Mouse (Mus musculus): ENCODE measurements at regions not wholly inside any gene's neighbourhood (a gene's known extent, or its start where the extent isn't known, plus 50 kb on each side); places are given as distances from the start of the nearest gene placed in this dataset.

DNA sequence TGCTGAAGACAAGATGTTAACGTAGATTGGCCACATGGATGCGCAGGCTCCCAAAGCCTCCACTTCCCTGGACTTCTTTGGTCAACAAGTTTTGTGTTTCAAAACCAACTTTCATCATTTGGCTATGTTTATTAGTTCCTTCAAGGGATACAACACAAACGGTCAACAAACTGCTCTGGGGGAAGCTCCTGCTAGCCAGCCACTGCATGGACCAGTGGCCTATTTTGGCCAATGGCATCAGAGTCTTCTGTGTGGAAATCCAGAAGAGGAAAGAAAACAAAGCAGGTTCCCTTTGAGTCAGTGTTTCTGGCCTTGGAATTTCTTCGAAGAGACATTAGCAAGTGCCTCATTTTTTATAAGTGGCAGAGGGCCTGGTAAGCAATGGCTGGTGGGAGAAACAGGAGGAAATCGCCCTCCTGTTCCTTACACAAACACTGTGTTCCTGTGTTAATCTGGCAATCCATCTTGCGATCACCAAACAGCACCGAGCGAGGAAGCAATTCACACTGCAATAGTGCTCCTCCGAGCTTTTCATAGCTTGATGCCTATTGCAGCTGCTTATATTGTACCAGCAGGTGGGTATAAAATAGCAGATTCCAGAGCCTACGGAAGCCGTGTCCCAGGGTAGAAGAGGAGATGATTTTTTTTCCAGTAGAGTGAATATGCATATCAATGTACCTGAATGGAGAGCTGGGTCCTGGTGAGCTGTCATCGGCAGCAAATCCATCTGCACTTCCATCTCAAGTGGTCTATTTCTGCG lies 651.0 kb downstream of the Diaph3 start:
- WGBS = 50% methylated on average over 13 of the region's 13 CpGs

DNA sequence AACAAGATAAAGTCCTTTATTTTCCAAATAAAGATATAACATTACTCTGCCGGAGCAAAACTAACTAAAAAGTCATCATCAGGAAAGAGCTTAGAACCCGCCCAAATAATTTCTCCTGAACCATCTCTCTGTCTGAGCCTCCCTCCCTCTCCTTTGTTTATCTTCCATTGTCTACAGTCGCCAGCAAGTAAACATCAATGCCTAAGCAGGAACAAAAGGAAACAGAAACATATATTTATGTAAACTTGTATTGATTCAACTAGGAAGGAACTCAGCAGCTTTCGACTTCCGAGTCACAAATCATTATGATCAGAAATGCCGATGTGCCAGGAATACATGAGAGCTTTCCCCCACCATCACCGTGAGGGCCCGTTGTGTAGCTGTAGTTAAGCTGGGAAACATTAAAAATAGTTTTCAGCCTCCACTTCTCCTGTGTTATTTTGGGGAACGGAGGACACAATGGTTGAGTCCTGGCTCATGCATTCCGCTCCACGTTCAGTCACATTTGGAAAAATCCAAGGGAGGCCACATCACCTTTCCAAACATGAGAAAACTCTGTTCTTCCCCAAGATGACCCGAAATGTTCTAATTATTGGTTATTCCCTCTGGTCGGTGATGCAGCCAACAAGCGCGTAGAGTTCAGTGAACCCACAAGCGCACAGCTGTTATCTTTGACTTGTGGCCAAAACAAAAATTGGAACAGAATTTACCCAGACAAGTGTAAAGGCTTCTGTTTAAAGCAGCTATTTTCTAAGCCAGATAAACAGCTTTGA lies 651.8 kb downstream of the Diaph3 start:
- Histone ChIP-seq H3K9ac (ENCODE audit: low read depth, low read length) (no peak overlapping the region), H3K27ac (ENCODE audit: low read length) (no peak overlapping the region), H3K9me3 (ENCODE audit: control insufficient read depth, low read length) (no peaks in the 10 kb centered on the region), H3K27me3 (replicated peaks; ENCODE audit: control insufficient read depth, insufficient read depth, low read length) (no peaks in the 10 kb centered on the region), H3K4me1 (ENCODE audit: control insufficient read depth, insufficient read depth, low read length) (no peaks in the 10 kb centered on the region), H3K4me3 (ENCODE audit: low read length) (no peak overlapping the region), H3K4me2 (ENCODE audit: low read depth, low read length) (no peak overlapping the region), H3K36me3 (ENCODE audit: control insufficient read depth, insufficient read depth, low read length) (no peaks in the 10 kb centered on the region)
- ATAC-seq = no peak
- 68% methylated on average over 16 of the region's 16 CpGs for WGBS

More for the DNA sequence above, 651.0 kb downstream of the Diaph3 start:
- H3K4me1 ChIP-seq (ENCODE audit: control insufficient read depth, insufficient read depth, low read length) = no peaks in the 10 kb centered on the region
- no peaks in the 10 kb centered on the region for H3K36me3 ChIP-seq (ENCODE audit: control insufficient read depth, insufficient read depth, low read length)
- H3K27ac ChIP-seq (ENCODE audit: low read length) = no peak overlapping the region
- ATAC-seq = no peak
- H3K4me2 ChIP-seq (ENCODE audit: low read depth, low read length) = no peak overlapping the region
- H3K4me3 ChIP-seq (ENCODE audit: low read length) = no peak overlapping the region
- no peak overlapping the region for H3K9ac ChIP-seq (ENCODE audit: low read depth, low read length)
- H3K27me3 ChIP-seq (replicated peaks; ENCODE audit: control insufficient read depth, insufficient read depth, low read length) = no peaks in the 10 kb centered on the region
- H3K9me3 ChIP-seq (ENCODE audit: control insufficient read depth, low read length) = no peaks in the 10 kb centered on the region

DNA sequence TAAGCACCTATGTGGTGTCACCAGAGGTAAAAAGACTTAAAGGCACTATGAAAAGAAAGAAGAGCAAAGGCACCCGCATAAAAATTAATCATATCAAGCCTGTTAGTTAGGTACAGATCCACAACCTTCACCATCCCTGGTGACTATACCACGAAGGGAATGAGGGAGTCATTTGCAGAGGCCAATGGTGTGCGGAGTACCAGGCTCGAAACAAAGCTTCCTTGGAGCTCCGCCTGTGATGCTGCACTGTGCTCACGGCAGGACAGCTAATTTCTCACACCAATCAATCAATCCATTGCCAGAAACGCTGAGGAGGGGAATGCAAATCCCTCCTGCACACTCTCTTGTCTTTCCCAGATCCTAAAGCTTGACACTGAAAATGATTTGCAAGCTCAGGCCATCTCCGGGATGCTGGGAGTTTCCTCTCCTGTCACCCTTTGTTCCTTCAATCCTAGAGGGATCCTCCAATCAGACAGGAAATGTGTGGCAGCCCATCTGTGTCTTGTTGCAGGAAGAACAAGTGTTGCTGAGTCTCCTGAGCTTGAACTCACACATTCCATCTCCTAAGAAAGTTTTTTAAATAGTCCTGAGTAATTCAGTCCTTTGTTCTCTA lies 653.6 kb downstream of the Diaph3 start:
- no peaks in the 10 kb centered on the region for H3K27me3 ChIP-seq (replicated peaks; ENCODE audit: control insufficient read depth, insufficient read depth, low read length)

DNA sequence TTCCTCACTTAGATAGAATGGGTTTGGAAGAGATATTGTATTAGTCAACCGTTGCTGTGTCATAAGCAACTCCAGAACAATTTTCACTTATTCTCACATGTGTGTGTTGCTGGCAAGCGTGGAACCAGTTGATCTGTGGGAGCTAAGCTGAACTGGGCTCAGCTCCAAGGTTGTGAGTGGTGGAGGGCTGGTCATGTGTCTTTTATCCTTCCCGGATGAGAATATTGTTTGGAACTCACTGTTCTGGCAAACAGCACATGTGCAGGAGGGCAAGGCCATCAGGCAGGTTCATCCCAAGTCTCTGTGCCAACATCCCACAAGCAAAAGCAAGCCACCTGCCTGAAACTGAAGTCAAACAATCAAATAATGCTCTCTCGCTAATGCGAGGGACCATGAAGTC lies 656.8 kb downstream of the Diaph3 start:
- no peak overlapping the region for H3K9ac ChIP-seq (ENCODE audit: low read depth, low read length)
- no peaks in the 10 kb centered on the region for H3K36me3 ChIP-seq (ENCODE audit: control insufficient read depth, insufficient read depth, low read length)
- no peaks in the 10 kb centered on the region for H3K9me3 ChIP-seq (ENCODE audit: control insufficient read depth, low read length)
- no peak for ATAC-seq
- no peak overlapping the region for H3K4me2 ChIP-seq (ENCODE audit: low read depth, low read length)
- H3K27ac ChIP-seq (ENCODE audit: low read length) = no peak overlapping the region
- no peaks in the 10 kb centered on the region for H3K27me3 ChIP-seq (replicated peaks; ENCODE audit: control insufficient read depth, insufficient read depth, low read length)
- no peak overlapping the region for H3K4me3 ChIP-seq (ENCODE audit: low read length)
- WGBS = 72% methylated on average over 5 of the region's 5 CpGs
- H3K4me1 ChIP-seq (ENCODE audit: control insufficient read depth, insufficient read depth, low read length) = no peaks in the 10 kb centered on the region

More for the DNA sequence above, 653.6 kb downstream of the Diaph3 start:
- Histone ChIP-seq H3K4me3 (ENCODE audit: low read length) (no peak overlapping the region), H3K9ac (ENCODE audit: low read depth, low read length) (no peak overlapping the region), H3K4me2 (ENCODE audit: low read depth, low read length) (no peak overlapping the region), H3K4me1 (ENCODE audit: control insufficient read depth, insufficient read depth, low read length) (no peaks in the 10 kb centered on the region), H3K27ac (ENCODE audit: low read length) (no peak overlapping the region), H3K9me3 (ENCODE audit: control insufficient read depth, low read length) (no peaks in the 10 kb centered on the region), H3K36me3 (ENCODE audit: control insufficient read depth, insufficient read depth, low read length) (no peaks in the 10 kb centered on the region)
- WGBS = 52% methylated on average over 8 of the region's 8 CpGs
- no peak for ATAC-seq

DNA sequence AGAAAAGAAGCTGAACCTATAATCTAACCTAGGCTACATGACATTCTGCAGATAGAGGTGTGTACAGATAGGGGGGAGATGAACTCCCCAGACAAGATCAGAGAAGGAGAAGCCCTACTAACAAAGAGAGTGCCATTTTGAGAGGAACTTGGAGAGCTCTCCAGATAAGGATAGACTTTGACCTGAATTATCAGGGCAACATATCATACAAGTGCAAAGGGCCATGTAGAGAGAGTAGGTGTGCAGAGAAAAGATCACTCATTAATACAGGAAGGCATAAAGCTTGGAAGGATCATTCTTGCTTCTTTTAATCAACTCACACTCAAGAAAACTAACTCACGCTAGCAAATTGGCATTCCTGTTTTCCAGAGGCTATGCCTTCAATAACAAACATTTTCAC lies 667.4 kb downstream of the Diaph3 start:
- H3K36me3 ChIP-seq (ENCODE audit: control insufficient read depth, insufficient read depth, low read length) = no peaks in the 10 kb centered on the region
- no peak overlapping the region for H3K9ac ChIP-seq (ENCODE audit: low read depth, low read length)
- 88% methylated on average over 1 of the region's 1 CpGs for WGBS
- no peaks in the 10 kb centered on the region for H3K27me3 ChIP-seq (replicated peaks; ENCODE audit: control insufficient read depth, insufficient read depth, low read length)
- no peak overlapping the region for H3K27ac ChIP-seq (ENCODE audit: low read length)
- no peak overlapping the region for H3K4me2 ChIP-seq (ENCODE audit: low read depth, low read length)
- H3K4me1 ChIP-seq (ENCODE audit: control insufficient read depth, insufficient read depth, low read length) = no peaks in the 10 kb centered on the region
- H3K4me3 ChIP-seq (ENCODE audit: low read length) = no peak overlapping the region
- ATAC-seq = peak; percentile 73
- no peaks in the 10 kb centered on the region for H3K9me3 ChIP-seq (ENCODE audit: control insufficient read depth, low read length)

DNA sequence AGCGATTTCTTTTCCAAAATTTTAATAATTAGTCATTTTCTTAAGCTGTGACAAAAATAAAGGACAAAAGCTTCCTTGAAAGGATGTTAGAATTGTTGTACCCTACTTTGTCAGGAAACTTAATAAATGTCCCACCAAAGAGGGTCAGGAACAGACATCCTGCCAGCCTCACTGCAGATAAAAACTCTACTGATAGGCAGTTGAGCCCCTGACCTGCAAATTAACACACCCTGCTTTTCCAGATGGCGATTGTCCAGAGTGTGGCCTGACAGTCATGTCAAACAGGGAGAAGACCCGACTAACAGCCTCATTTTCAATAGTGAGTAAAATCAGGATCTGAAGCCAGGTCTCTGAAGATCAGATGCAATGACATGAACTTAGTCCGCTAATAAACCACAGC lies 670.6 kb downstream of the Diaph3 start:
- 45% methylated on average over 4 of the region's 4 CpGs for WGBS
- Histone ChIP-seq H3K4me3 (ENCODE audit: low read length) (no peak overlapping the region), H3K9ac (ENCODE audit: low read depth, low read length) (no peak overlapping the region), H3K4me1 (ENCODE audit: control insufficient read depth, insufficient read depth, low read length) (no peaks in the 10 kb centered on the region), H3K27ac (ENCODE audit: low read length) (no peak overlapping the region), H3K27me3 (replicated peaks; ENCODE audit: control insufficient read depth, insufficient read depth, low read length) (no peaks in the 10 kb centered on the region), H3K9me3 (ENCODE audit: control insufficient read depth, low read length) (no peaks in the 10 kb centered on the region), H3K4me2 (ENCODE audit: low read depth, low read length) (no peak overlapping the region), H3K36me3 (ENCODE audit: control insufficient read depth, insufficient read depth, low read length) (no peaks in the 10 kb centered on the region)
- ATAC-seq = no peak

DNA sequence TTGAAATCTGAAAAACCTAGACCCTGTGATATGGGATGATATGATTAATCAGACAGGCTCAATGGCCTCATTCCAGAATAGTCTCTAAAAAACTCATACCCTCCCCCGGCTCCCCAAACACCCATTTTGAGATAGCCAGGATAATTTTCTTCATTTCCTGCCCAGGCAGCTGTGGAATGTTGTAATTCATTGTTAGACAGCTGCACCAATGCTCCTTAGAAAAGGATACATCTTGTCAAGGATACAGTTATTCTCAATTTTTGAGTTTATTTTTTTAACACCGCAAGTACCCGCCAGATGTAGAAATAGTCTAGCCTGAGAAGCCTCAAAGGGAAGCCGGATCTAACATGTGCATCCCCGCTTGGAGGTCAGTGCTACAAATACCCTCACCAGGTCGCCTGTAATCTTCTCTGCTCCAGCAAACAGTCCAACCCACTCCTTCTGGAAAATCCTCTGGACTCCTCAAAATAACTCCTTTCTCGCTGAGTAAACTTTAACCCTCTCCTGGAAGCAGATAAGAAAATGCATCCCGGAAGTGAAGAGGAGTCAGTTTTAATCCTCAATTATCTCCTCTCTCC lies 673.1 kb downstream of the Diaph3 start:
- WGBS = 30% methylated on average over 8 of the region's 8 CpGs
- Histone ChIP-seq H3K4me2 (ENCODE audit: low read depth, low read length) (no peak overlapping the region), H3K27me3 (replicated peaks; ENCODE audit: control insufficient read depth, insufficient read depth, low read length) (no peaks in the 10 kb centered on the region), H3K4me3 (ENCODE audit: low read length) (no peak overlapping the region), H3K9ac (ENCODE audit: low read depth, low read length) (no peak overlapping the region), H3K9me3 (ENCODE audit: control insufficient read depth, low read length) (no peaks in the 10 kb centered on the region), H3K27ac (ENCODE audit: low read length) (no peak overlapping the region), H3K4me1 (ENCODE audit: control insufficient read depth, insufficient read depth, low read length) (no peaks in the 10 kb centered on the region), H3K36me3 (ENCODE audit: control insufficient read depth, insufficient read depth, low read length) (no peaks in the 10 kb centered on the region)
- no peak; the same call in 1 of the 2 replicates for ATAC-seq

DNA sequence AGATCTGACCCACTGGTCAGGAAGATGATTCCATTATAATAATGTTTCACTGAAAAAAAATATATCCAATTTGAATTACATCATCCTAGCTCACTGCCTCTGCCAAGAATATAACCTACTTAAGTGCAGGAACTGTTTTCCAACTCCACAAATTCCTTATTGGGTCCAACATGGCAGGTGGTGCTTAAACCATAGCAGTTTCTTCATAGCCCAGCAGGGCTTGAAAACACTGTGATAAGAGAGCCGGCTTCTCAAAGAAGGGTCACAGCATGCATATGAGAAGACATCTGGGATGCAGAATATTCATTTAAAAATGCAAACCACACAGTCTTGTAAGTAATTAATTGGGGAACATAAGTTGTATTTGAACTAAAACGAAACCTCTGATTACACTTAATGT lies 677.6 kb downstream of the Diaph3 start:
- WGBS = 63% methylated on average over 2 of the region's 2 CpGs
- no peaks in the 10 kb centered on the region for H3K27me3 ChIP-seq (replicated peaks; ENCODE audit: control insufficient read depth, insufficient read depth, low read length)
- no peaks in the 10 kb centered on the region for H3K4me1 ChIP-seq (ENCODE audit: control insufficient read depth, insufficient read depth, low read length)
- H3K4me3 ChIP-seq (ENCODE audit: low read length) = no peak overlapping the region
- no peak overlapping the region for H3K27ac ChIP-seq (ENCODE audit: low read length)
- no peaks in the 10 kb centered on the region for H3K9me3 ChIP-seq (ENCODE audit: control insufficient read depth, low read length)
- no peaks in the 10 kb centered on the region for H3K36me3 ChIP-seq (ENCODE audit: control insufficient read depth, insufficient read depth, low read length)
- H3K4me2 ChIP-seq (ENCODE audit: low read depth, low read length) = no peak overlapping the region
- no peak for ATAC-seq
- H3K9ac ChIP-seq (ENCODE audit: low read depth, low read length) = no peak overlapping the region

DNA sequence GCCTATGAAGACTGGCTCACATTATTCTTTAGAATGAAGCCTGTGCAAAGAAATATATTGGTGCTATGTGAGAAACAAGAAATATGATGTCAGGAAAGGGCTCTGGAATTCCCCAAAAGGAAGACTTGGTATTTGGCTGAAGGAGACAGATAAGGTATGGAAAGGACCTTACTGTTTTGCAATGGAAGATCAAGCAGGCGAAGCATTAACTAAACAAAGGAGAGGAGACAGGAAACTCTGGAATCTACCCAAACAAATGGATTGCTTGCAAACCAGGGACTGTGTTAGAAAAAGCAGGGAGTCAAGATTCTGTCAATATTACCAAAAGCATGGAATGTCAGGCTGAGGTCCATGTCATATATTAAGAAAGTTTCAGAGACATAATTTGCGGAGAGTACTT lies 687.9 kb downstream of the Diaph3 start:
- Histone ChIP-seq H3K9me3 (ENCODE audit: control insufficient read depth, low read length) (no peaks in the 10 kb centered on the region), H3K27ac (ENCODE audit: low read length) (no peak overlapping the region), H3K4me1 (ENCODE audit: control insufficient read depth, insufficient read depth, low read length) (no peaks in the 10 kb centered on the region), H3K27me3 (replicated peaks; ENCODE audit: control insufficient read depth, insufficient read depth, low read length) (no peaks in the 10 kb centered on the region), H3K9ac (ENCODE audit: low read depth, low read length) (no peak overlapping the region), H3K36me3 (ENCODE audit: control insufficient read depth, insufficient read depth, low read length) (no peaks in the 10 kb centered on the region), H3K4me2 (ENCODE audit: low read depth, low read length) (no peak overlapping the region), H3K4me3 (ENCODE audit: low read length) (no peak overlapping the region)
- WGBS = 42% methylated on average over 2 of the region's 2 CpGs
- ATAC-seq = no peak
